Mouse (Mus musculus): Measurements from ENCODE around the gene Ret.
A peak's percentile ranks its signal among the peaks of the same experiment; 100 is the strongest.

The Ret gene

GRCm38 (mm10) chr6:118197440-118197975, at the start of gene Ret:
Gene Ret, minus strand, starts transcription at chr6:118197718.
- DNase-seq = no peak

DNA sequence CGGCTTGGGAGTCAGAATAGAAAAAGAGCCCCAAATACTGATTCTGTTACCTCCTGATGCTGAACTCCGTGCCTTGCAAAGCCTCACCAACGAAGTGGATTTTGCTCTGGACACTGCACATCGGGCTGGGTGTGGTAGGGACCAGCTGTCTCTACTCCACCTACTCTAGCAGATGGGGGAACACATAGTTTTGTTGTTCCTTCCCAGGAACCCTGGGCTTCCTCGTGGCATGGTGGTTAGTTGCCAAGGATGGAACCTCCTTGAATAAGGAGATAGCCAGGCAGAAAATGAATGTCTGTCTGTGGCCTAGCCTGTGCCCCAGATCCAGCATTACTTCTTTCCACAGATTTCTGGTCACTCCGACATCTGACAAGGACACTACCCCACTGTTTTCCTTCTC, 49.6 kb upstream of the Ret start:
- no peak for DNase-seq

- no peak for DNase-seq
Observed at GRCm38 (mm10) chr6:118244106-118244505, 46.6 kb upstream of the Ret start.

GRCm38 (mm10) chr6:118242941-118243340, 45.4 kb upstream of the Ret start:
- no peak for DNase-seq

DNA sequence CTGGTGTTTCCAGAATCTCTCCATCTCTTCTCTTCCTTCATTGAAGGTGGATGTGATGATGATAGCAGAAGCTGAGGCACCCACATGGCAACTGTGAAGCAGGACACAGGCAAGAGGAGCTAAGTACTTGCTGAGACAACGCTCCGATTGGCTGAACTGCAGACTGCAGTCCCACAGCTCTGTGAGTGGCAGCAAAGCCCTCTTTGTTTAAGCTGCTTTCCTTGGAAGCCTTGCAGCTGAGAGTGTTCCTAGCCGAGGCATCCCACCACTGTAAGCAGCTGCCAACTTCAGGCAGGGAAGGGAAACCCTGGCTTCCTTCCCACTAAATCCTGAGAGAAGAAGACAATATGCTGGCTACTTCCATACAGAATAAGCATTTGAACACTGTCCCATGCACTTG, 28.6 kb upstream of the Ret start:
- DNase-seq = no peak

DNA sequence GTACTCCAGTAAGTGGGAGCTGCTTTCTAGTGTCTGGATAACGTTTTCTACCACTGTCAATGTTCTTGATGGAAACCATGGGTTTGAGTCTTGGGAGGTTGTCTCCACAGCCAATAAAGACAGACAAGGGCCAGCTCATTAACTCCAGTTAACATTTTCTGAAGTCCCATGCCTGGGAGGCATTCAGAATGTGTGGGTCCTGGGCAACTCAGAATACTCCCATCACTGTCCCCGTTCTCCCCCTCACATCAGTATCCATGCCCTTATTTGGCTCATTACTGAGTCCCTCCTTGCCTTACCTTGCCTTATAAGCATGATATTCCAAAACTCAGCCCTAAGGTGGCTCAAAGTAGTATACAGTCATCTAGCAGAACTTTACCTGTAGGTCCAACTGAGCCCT, 25.0 kb upstream of the Ret start:
- no peak for DNase-seq

GRCm38 (mm10) chr6:118215676-118216075, 18.2 kb upstream of the Ret start:
- no peak for DNase-seq

DNA sequence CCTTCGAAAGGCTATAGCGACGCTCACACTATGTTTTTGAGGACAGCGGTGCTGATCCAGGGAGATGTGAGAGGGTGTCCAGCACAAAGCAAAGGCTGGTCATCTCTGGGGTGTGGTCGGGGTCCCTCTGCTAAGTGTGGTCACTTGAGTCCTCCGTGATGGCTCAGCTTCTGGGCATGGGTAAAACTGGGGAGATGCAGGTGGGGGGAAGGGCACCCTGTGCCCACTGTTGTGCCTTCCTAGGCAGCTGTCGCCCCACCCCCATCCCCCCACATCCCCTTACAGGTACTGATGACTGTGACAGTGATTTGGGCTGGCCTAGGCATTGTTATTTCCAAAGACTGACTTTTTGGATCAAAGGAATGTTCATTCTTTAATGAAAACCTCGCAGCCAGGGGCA, 10.8 kb upstream of the Ret start:
- DNase-seq = peak; percentile 2

DNA sequence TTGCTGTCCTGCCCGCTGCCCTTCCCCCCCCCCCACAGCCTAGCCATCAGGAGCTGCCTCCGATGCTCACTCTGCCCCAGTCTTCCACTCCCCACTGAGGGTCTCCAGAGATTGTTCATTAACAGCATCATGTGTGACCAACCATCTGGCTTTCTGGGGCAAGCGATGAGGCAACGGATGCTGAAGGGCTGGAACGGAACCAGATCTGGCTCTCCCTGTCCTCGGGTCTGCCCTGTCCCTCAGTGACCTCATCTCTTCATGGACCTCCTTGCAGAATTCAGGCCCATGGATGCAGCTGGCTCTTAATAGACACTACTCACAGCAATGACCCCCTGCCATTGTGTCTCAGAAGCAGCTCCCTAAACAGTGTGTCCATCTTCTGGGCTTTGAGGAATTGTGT, 8.9 kb upstream of the Ret start:
- DNase-seq = no peak

DNA sequence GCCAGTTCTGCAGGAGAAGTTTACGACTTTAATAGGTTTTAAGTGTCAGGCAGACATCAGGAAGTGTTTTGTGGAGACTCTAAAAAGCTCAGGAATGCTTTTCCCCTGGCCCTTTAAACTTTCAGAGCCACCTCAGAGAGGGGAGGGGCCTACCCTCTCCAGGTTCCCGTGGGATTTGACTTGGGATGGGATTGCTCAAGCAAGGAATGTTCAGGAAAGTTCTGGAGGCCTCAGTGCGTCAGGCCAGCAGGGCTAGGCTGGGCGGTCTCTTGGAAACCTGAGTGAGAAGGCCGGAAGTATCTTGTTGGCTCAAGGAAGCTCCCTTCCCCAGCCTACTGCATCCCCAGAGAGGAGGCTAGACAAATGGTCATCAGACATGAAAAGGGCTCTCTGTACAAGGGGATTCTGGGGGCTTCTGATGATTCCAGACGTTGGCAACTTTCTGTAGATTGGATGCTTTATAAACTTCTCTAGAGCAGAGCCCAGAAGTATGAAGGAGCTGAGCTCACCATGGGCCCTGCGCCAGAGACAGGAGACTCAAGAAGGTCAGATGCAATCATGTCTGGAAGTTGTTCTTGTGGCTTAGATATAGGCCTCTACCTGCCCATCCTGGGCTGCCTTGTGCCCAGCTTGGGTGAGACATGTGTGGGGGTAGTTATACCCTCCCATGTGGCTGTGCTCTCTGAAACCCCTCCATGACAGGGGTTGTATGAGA, 7.8 kb upstream of the Ret start:
- peak; percentile 28 for DNase-seq

DNA sequence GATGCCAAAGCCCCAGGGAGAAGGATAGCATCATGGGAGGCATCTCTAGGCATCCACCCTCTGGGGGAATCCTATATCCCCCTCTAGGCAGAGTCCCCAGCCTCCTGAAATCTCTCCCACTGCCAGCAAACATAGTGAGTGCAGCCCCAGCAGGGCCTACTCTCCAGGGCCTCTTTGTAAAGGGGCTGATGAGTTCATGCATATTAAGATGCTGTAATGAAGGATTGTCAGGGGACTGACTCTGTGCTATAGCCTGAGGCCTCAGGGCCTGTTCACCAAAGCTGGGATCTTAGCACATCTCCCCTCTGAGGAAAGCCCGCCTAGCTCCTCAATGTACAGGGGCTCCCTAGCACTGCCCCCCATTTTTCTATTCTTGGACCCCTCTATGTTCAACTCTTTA, 6.6 kb upstream of the Ret start:
- no peak for DNase-seq

DNA sequence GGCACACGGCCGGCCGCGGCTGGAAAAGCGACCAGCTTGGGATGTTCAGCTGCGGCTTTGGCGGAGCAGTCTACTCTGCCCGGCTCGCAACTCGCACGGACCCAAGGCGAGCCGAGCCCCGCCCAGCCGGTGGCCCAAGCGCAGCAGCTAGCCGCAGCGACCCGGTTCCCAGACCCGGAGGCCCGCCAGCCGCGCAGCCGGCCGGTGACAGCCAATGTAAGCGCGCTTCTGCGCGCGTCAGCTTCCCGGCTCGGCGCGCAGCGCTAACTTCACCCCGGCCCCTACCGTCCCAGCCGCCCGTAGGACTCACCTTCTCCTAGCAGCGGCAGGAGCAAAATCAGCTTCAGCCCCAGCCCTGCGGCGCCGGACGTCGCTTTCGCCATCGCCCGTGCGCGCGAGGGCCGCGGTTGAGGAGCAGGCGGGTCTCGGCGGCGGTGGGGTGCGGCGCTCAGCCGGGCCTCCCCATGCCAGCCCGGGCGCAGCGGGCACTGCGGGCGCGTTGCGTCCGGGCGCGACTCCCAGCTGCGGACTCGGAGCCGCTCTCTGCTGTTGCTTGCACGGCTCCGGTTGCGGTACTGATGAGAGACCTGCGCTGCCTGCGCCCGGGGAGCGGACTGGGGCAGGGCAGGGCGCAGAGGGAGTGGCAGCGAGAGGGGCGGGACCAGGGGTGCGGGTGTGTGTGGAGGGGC, 623 bp downstream of the Ret start:
- peak; percentile 66 for DNase-seq

GRCm38 (mm10) chr6:118195108-118195507, 2.4 kb downstream of the Ret start:
- DNase-seq = peak; percentile 67

DNA sequence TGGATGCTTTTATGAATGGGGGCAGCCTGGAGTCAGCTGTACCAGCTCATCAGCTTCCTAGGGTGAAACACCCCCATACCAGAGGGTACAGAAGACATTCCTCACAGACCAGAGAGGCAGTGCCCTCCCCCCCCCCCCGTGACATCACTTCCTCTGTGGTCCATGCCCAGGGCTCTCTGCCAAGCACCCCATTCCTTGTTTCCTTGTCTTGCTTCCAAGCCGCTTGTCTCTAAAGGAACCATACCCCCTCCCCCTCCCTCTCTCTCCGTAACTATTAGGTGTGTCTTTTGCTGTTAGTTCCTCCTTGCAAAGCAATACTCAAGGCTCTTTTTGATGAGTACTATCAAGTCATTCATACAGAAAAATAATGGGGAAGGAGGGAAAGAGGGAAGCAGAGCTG, 4.6 kb downstream of the Ret start:
- DNase-seq = no peak

DNA sequence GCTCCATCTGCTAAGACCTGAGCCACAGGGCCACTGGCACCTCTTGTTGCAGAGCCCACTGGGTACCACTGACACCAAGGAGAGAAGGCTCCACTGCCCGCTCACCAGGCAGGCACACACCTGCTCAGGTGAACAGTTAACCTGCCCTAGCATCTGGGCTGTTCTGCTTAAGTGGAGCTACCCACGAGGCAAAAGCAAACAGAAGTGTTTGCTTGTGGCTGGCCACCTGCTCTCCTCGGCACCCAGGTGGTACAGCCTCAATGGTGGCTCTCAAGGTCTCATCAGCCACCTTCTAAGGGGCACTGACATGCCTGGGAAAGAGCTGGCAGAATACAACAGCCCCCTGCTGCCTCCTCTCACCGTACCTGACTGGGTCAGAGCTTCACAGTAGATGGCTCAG, 5.3 kb downstream of the Ret start:
- no peak for DNase-seq

GRCm38 (mm10) chr6:118189764-118190163, 7.8 kb downstream of the Ret start:
- no peak for DNase-seq

- DNase-seq = no peak
Observed at GRCm38 (mm10) chr6:118188599-118188998, 8.9 kb downstream of the Ret start.

- DNase-seq = peak; percentile 52
Observed at GRCm38 (mm10) chr6:118187285-118187641, 10.3 kb downstream of the Ret start.

DNA sequence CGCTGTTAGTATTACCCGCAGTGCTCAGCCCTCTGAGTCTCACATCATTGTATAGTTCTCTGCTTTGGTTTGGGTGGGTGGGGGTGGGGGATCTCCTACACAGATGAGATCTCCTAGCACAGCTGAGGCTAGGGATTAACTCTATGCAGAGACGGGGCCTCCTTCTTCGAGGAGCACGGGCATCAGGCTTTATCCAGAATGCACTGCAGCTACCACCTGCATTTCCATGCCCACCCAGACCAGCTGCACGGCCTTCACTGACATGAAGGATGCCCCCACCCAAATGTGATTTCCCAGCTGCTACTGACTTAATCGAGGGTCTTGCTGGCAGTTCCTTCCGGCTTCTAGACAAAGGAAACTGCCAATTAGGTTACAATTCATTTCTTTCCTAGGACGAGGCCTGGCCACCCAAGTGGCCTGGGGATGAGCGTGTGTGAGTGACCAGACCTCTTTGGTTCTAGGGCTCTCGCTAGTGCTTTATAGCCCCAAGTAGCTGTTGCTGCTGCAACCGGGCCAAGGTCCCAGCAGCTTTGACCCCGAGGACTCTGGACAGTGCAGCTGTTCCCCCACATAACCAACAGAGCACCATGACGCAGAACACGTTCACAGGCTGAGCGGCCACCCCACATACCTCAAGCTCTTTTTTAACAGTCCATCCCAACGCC, 10.8 kb downstream of the Ret start:
- peak; percentile 70 for DNase-seq

GRCm38 (mm10) chr6:118184126-118184525, 13.4 kb downstream of the Ret start:
- no peak for DNase-seq

- no peak for DNase-seq
Observed at GRCm38 (mm10) chr6:118180085-118180423, 17.5 kb downstream of the Ret start.

DNA sequence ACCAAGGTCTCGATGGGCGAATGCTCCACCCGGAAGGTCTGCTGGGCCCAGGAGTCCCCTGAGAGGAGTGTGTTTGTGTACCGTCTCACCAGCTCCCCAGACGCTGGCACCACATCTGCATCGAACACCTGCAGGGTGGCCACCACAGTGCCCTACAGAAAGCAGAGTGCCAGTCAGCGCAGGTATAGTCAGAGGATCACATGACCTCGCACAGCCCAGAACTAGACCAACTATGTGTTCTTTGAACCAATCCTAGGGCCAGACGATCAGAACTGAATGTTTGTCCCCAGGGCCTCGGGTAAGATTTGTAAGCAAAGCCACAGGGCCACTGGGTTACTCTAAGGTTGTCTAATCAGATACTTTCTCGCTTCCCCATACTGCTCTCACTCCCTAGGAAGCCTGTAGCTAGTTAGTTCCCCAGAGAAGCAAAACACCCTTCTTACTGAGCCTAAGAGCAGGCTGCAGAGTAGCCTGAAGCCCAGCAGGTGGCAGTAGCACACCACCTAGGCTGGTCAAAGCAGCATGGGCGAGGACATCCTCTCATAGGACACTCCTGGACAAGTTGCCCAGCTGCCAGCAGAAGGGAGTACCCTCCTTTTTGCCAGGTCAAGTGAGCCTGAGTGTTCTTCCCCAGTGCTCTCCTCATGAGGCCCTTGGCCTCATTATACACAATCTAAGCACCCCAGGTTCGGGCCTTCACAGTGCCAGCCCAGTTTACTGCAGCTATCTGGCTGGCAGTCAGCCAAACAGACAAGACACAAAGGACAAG, 18.0 kb downstream of the Ret start:
- DNase-seq = peak; percentile 82

- DNase-seq = no peak
Observed at GRCm38 (mm10) chr6:118173975-118174328, 23.6 kb downstream of the Ret start.
